Mouse (Mus musculus) olfactory bulb, adult 2 months (tissue): Measurements from ENCODE around the gene Arel1.
A peak's percentile ranks its signal among the peaks of the same experiment; 100 is the strongest.

Experiments
- CTCF ChIP-seq: fragments of 200-500 bp; IDR thresholded peaks from 2 replicates; pipeline ENCODE4 v1.5.1; 2012; ENCODE audit warnings: low read depth, mild to moderate bottlenecking, low read length, moderate library complexity; ENCODE audit not compliant: insufficient read depth
- POLR2A ChIP-seq: fragments of 200-500 bp; IDR thresholded peaks from 2 replicates; pipeline ENCODE4 v1.6.1; 2012; ENCODE audit warnings: mild to moderate bottlenecking, low read depth, low read length, moderate library complexity; ENCODE audit not compliant: insufficient read depth

GRCm38 (mm10) chr12:84876481-84877121 lies 94.1 kb downstream of the Arel1 start, which contains the start of gene Ltbp2:
- TF ChIP-seq POLR2A (no peak), CTCF (peak; percentile 80)
